Mouse (Mus musculus): Measurements from ENCODE around the gene Pkn3.
"Not testable (repeated sequence)": the region's sequence is repeated elsewhere in the genome, so short reads cannot be mapped to it uniquely, and the experiment has no call there.

- TF ChIP-seq CTCF, EP300 (IDR thresholded peaks at IDR 0.05; ENCODE audit: low read depth): not testable (repeated sequence)
Measured at GRCm38 (mm10) chr2:30140021-30140420, 62.5 kb downstream of the Pkn3 start.

Data from liver, embryonic 14.5 days (tissue).